Mouse (Mus musculus) lung, embryonic 16.5 days (tissue): Measurements from ENCODE around the gene Pigp. TPM values are rescaled to one million over a fixed set of nuclear protein-coding genes. Genes with fewer than 3 reads are reported as not detected.
A peak's percentile ranks its signal among the peaks of the same experiment; 100 is the strongest.

Experiments used
- ATAC-seq: fragments of 200-750 bp; cut with Nextera tagmentation; 2 replicates; pipeline ENCODE4 v1.8.0; 2017; ENCODE audit warnings: low read depth, mild to moderate bottlenecking, moderate library complexity
- H3K27ac ChIP-seq: fragments of 300-500 bp; sonication (generic); 2 replicates; pipeline ENCODE4 v1.5.1; 2014; ENCODE audit warnings: mild to moderate bottlenecking, control low read depth, low read length
- H3K27me3 ChIP-seq: fragments of 300-500 bp; sonication (generic); 2 replicates; pipeline ENCODE4 v1.6.1; 2014; ENCODE audit warnings: low read depth, low read length, mixed read lengths; ENCODE audit not compliant: control insufficient read depth, insufficient read depth
- H3K36me3 ChIP-seq: fragments of 300-500 bp; sonication (generic); 2 replicates; pipeline ENCODE4 v1.6.1; 2014; ENCODE audit warnings: low read length; ENCODE audit not compliant: control insufficient read depth, insufficient read depth
- H3K4me1 ChIP-seq: fragments of 300-500 bp; sonication (generic); replicated peaks from 2 replicates; pipeline ENCODE4 v1.6.1; 2014; ENCODE audit warnings: low read length, mixed read lengths; ENCODE audit not compliant: control insufficient read depth, insufficient read depth
- H3K4me2 ChIP-seq: fragments of 300-500 bp; sonication (generic); 2 replicates; pipeline ENCODE4 v1.6.1; 2014; ENCODE audit warnings: low read depth, low read length, control low read depth
- H3K4me3 ChIP-seq: fragments of 300-500 bp; sonication (generic); 2 replicates; pipeline ENCODE4 v1.5.1; 2014; ENCODE audit warnings: mild to moderate bottlenecking, low read length, control low read depth
- H3K9ac ChIP-seq: fragments of 300-500 bp; sonication (generic); 2 replicates; pipeline ENCODE4 v1.6.1; 2014; ENCODE audit warnings: low read length, control low read depth
- H3K9me3 ChIP-seq: fragments of 300-500 bp; sonication (generic); 2 replicates; pipeline ENCODE4 v1.6.1; 2016; ENCODE audit warnings: low read length; ENCODE audit not compliant: control insufficient read depth
- WGBS: fragments of 180-500 bp; shearing (Covaris S2); extraction: QIAGEN DNeasy Blood & Tissue Kit; methylation state at CpG from one replicate; pipeline ENCODE4 v1.1.7; 2014; 5-methylcytosine and 5-hydroxymethylcytosine counted together
- polyA plus RNA-seq: library from polyadenylated mRNA; unstranded; fragments of >200 nt; fragmentation: Nextera tagmentation; extraction: Ambion mirVana; gene quantifications from 2 replicates; pipeline ENCODE4 v1.2.1, GENCODE M21; 2015

Pigp gene
- polyA plus RNA-seq, 1 experiment from 2014 or later: 111 TPM

GRCm38 (mm10) chr16:94395051-94395450 lies 23.4 kb upstream of the Pigp start:
- no peak for ATAC-seq
- Histone ChIP-seq H3K27me3 (no peaks in the 10 kb centered on the region), H3K36me3 (peaks cover 6% of the 10 kb centered on the region), H3K4me3 (no peak overlapping the region), H3K27ac (no peak overlapping the region), H3K4me2 (no peak overlapping the region), H3K9me3 (no peaks in the 10 kb centered on the region), H3K4me1 (no peaks in the 10 kb centered on the region), H3K9ac (no peak overlapping the region)
- WGBS: 70% methylated on average over 3 of the region's 3 CpGs

- ATAC-seq: no peak
- 73% methylated on average over 4 of the region's 4 CpGs for WGBS
- H3K9me3 ChIP-seq: no peaks in the 10 kb centered on the region
- no peak overlapping the region for H3K9ac ChIP-seq
- H3K4me3 ChIP-seq: no peak overlapping the region
- H3K4me1 ChIP-seq: no peaks in the 10 kb centered on the region
- no peak overlapping the region for H3K27ac ChIP-seq
- no peak overlapping the region for H3K4me2 ChIP-seq
- H3K27me3 ChIP-seq: no peaks in the 10 kb centered on the region
- peaks cover 6% of the 10 kb centered on the region for H3K36me3 ChIP-seq
These were observed 20.7 kb upstream of the Pigp start for GRCm38 (mm10) chr16:94392299-94392698.

- H3K27ac ChIP-seq: no peak overlapping the region
- 0 out of 2 replicates have a peak, but pooled peaks cover 2% of the 10 kb centered on the region for H3K36me3 ChIP-seq
- H3K27me3 ChIP-seq: no peaks in the 10 kb centered on the region
- ATAC-seq: no peak
- no peak overlapping the region for H3K4me3 ChIP-seq
- no peak overlapping the region for H3K9ac ChIP-seq
- H3K4me1 ChIP-seq: no peaks in the 10 kb centered on the region
- 91% methylated on average over 7 of the region's 7 CpGs for WGBS
- H3K9me3 ChIP-seq: no peaks in the 10 kb centered on the region
- no peak overlapping the region for H3K4me2 ChIP-seq
These were observed 16.0 kb upstream of the Pigp start for GRCm38 (mm10) chr16:94387690-94388089.

- no peak for ATAC-seq
- Histone ChIP-seq H3K9ac (no peak overlapping the region), H3K4me2 (no peak overlapping the region), H3K4me1 (no peaks in the 10 kb centered on the region), H3K27ac (no peak overlapping the region), H3K9me3 (no peaks in the 10 kb centered on the region), H3K4me3 (no peak overlapping the region), H3K27me3 (no peaks in the 10 kb centered on the region), H3K36me3 (0 out of 2 replicates have a peak, but pooled peaks cover 2% of the 10 kb centered on the region)
- WGBS: 89% methylated on average over 3 of the region's 3 CpGs
These were observed 11.6 kb upstream of the Pigp start for GRCm38 (mm10) chr16:94383277-94383676.

GRCm38 (mm10) chr16:94379386-94379785 lies 7.7 kb upstream of the Pigp start:
- no peak overlapping the region for H3K27ac ChIP-seq
- no peak overlapping the region for H3K4me3 ChIP-seq
- WGBS: 66% methylated on average over 1 of the region's 1 CpGs
- H3K36me3 ChIP-seq: no peaks in the 10 kb centered on the region
- peaks cover 5% of the 10 kb centered on the region for H3K4me1 ChIP-seq
- H3K9ac ChIP-seq: no peak overlapping the region
- no peak overlapping the region for H3K4me2 ChIP-seq
- no peaks in the 10 kb centered on the region for H3K27me3 ChIP-seq
- H3K9me3 ChIP-seq: no peaks in the 10 kb centered on the region
- ATAC-seq: no peak

- no peaks in the 10 kb centered on the region for H3K9me3 ChIP-seq
- under 1% methylated on average over 43 of the region's 43 CpGs for WGBS
- no peaks in the 10 kb centered on the region for H3K36me3 ChIP-seq
- H3K27me3 ChIP-seq: no peaks in the 10 kb centered on the region
- peak; percentile 84 for ATAC-seq
- H3K4me2 ChIP-seq: peak overlapping the region; percentile 82
- peak overlapping the region; percentile 95 for H3K9ac ChIP-seq
- peak overlapping the region; percentile 93 for H3K4me3 ChIP-seq
- peaks cover 20% of the 10 kb centered on the region for H3K4me1 ChIP-seq
- H3K27ac ChIP-seq: peak overlapping the region; percentile 99
These were observed 734 bp downstream of the Pigp start for GRCm38 (mm10) chr16:94370915-94371300.

- Histone ChIP-seq H3K4me2 (peak within 1 kb of the TSS; percentile 82), H3K36me3 (no peaks in the 10 kb centered on the region)
- under 1% methylated on average over 78 of the region's 79 CpGs for WGBS
These were observed 1.3 kb downstream of the Pigp start, which contains the start of gene Ttc3 for GRCm38 (mm10) chr16:94370173-94370914. Ttc3 (plus strand) TSS chr16:94370618.

GRCm38 (mm10) chr16:94369596-94370172 lies 2.0 kb downstream of the Pigp start:
- H3K27me3 ChIP-seq: no peaks in the 10 kb centered on the region
- peaks cover 17% of the 10 kb centered on the region for H3K4me1 ChIP-seq
- H3K4me3 ChIP-seq: peak overlapping the region; percentile 93
- WGBS: 3% methylated on average over 6 of the region's 6 CpGs
- H3K36me3 ChIP-seq: peaks cover 3% of the 10 kb centered on the region; the same call in 1 of the 2 replicates
- H3K9ac ChIP-seq: peak overlapping the region; percentile 95
- H3K4me2 ChIP-seq: peak overlapping the region; percentile 82
- H3K27ac ChIP-seq: peak overlapping the region; percentile 99
- ATAC-seq: no peak
- H3K9me3 ChIP-seq: no peaks in the 10 kb centered on the region

More at GRCm38 (mm10) chr16:94370173-94370914, 1.3 kb downstream of the Pigp start, which contains the start of gene Ttc3:
- H3K9ac ChIP-seq: peak within 1 kb of the TSS; percentile 95
- ATAC-seq: peak; percentile 92
- no peaks in the 10 kb centered on the region for H3K9me3 ChIP-seq
- H3K4me3 ChIP-seq: peak within 1 kb of the TSS; percentile 93
- H3K27ac ChIP-seq: peak within 1 kb of the TSS; percentile 99
- peaks cover 20% of the 10 kb centered on the region for H3K4me1 ChIP-seq
- H3K27me3 ChIP-seq: no peaks in the 10 kb centered on the region

- Histone ChIP-seq H3K4me1 (peaks cover 9% of the 10 kb centered on the region), H3K4me3 (no peak overlapping the region), H3K27ac (no peak overlapping the region), H3K4me2 (no peak overlapping the region), H3K27me3 (no peaks in the 10 kb centered on the region), H3K9me3 (no peaks in the 10 kb centered on the region), H3K36me3 (peaks cover 3% of the 10 kb centered on the region; the same call in 1 of the 2 replicates), H3K9ac (no peak overlapping the region)
- WGBS: 82% methylated on average over 3 of the region's 3 CpGs
- no peak for ATAC-seq
These were observed 6.2 kb downstream of the Pigp start for GRCm38 (mm10) chr16:94365435-94365834.
